Mouse (Mus musculus) ovary, adult 18-20 months (tissue): ENCODE measurements around the gene Arhgap5.

Experiments
- DNase-seq: peaks from one replicate; pipeline ENCODE4 v3.0.0; 2022; ENCODE audit warnings: low spot score, mixed read lengths

The Arhgap5 gene

GRCm38 (mm10) chr12:52503456-52504320 is at the start of gene Arhgap5:
Arhgap5 (plus strand) TSS chr12:52503972.
- peak; percentile 94 for DNase-seq

- peak; percentile 90 for DNase-seq
Measured at GRCm38 (mm10) chr12:52464593-52464992, 39.2 kb upstream of the Arhgap5 start.

- DNase-seq: no peak
Measured at GRCm38 (mm10) chr12:52471621-52472020, 32.2 kb upstream of the Arhgap5 start.

GRCm38 (mm10) chr12:52473988-52474968 is 29.5 kb upstream of the Arhgap5 start:
- peak; percentile 3 for DNase-seq

- no peak for DNase-seq
Measured at GRCm38 (mm10) chr12:52476036-52476435, 27.7 kb upstream of the Arhgap5 start.

GRCm38 (mm10) chr12:52478611-52479010 is 25.2 kb upstream of the Arhgap5 start:
- no peak for DNase-seq

- no peak for DNase-seq
Measured at GRCm38 (mm10) chr12:52479323-52479722, 24.4 kb upstream of the Arhgap5 start.

GRCm38 (mm10) chr12:52480851-52481250 is 22.9 kb upstream of the Arhgap5 start:
- DNase-seq: no peak

GRCm38 (mm10) chr12:52481969-52482550 is 21.7 kb upstream of the Arhgap5 start:
- no peak for DNase-seq

GRCm38 (mm10) chr12:52483219-52483618 is 20.6 kb upstream of the Arhgap5 start:
- DNase-seq: no peak

- no peak for DNase-seq
Measured at GRCm38 (mm10) chr12:52488266-52488975, 15.4 kb upstream of the Arhgap5 start.

- no peak for DNase-seq
Measured at GRCm38 (mm10) chr12:52493281-52493681, 10.5 kb upstream of the Arhgap5 start.

- DNase-seq: no peak
Measured at GRCm38 (mm10) chr12:52497209-52497608, 6.6 kb upstream of the Arhgap5 start.

- DNase-seq: no peak
Measured at GRCm38 (mm10) chr12:52500915-52501833, 2.6 kb upstream of the Arhgap5 start.

- DNase-seq: no peak
Measured at GRCm38 (mm10) chr12:52502161-52502560, 1.6 kb upstream of the Arhgap5 start.

- DNase-seq: no peak
Measured at GRCm38 (mm10) chr12:52503131-52503455, 679 bp upstream of the Arhgap5 start.

- peak; percentile 32 for DNase-seq
Measured at GRCm38 (mm10) chr12:52504331-52505181, 784 bp downstream of the Arhgap5 start.

- no peak for DNase-seq
Measured at GRCm38 (mm10) chr12:52524699-52525098, 20.9 kb downstream of the Arhgap5 start.

GRCm38 (mm10) chr12:52525486-52525885 is 21.7 kb downstream of the Arhgap5 start:
- no peak for DNase-seq

- no peak for DNase-seq
Measured at GRCm38 (mm10) chr12:52529740-52530139, 26.0 kb downstream of the Arhgap5 start.
